Mouse (Mus musculus): ENCODE measurements around the gene Appl2. TPM values are rescaled to one million over a fixed set of nuclear protein-coding genes. Genes with fewer than 3 reads are reported as not detected.

Appl2 gene
- total RNA-seq, 2 experiments from 2014 or later, result 7.3 to 16.3 TPM

- no peak for ATAC-seq (replicated peaks; ENCODE audit: low FRiP score, poor library complexity, severe bottlenecking)
These were observed 47.9 kb downstream of the Appl2 start for GRCm38 (mm10) chr10:83600650-83601049.

- ATAC-seq (replicated peaks; ENCODE audit: low FRiP score, poor library complexity, severe bottlenecking), result no peak
These were observed 54.0 kb downstream of the Appl2 start for GRCm38 (mm10) chr10:83594526-83594925.

DNA sequence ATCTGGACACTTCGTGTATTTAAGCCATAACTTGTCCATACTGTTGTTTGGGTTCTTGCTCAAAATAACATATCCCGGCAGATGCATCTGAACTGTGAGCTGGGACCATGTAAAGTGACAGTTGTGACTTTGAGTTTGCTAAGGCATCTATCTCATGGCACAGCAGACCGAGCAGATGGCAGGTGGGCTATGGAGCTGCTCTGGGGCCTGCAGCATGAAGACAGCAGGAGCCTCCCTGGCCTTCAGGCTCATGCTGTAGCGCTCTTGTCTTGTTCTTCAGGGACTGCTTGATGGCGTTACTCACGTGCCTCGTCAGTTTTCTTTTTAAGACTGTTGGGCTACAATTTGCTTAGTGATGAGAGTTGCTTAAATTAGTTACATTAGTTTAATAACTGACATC is 55.9 kb downstream of the Appl2 start:
- ATAC-seq (replicated peaks; ENCODE audit: low FRiP score, poor library complexity, severe bottlenecking), result no peak

DNA sequence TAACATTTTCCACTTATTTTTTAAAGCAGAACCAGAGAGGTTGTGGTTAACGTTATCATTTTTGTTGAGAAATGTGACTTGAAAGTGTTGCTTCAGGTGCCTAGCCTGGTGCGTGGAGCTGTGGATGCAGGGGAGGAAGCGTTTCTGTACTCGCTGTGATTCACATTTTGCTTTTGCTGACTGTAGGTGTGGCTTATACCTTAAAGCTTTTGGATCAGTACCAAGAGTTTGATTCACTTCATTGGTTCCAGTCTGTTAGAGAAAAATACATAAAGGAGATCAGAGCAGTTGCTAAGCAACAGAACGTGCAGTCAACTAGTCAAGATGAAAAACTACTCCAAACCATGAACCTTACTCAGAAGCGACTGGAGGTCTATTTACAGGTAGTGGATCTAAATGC is 57.7 kb downstream of the Appl2 start:
- ATAC-seq (replicated peaks; ENCODE audit: low FRiP score, poor library complexity, severe bottlenecking), result no peak

DNA sequence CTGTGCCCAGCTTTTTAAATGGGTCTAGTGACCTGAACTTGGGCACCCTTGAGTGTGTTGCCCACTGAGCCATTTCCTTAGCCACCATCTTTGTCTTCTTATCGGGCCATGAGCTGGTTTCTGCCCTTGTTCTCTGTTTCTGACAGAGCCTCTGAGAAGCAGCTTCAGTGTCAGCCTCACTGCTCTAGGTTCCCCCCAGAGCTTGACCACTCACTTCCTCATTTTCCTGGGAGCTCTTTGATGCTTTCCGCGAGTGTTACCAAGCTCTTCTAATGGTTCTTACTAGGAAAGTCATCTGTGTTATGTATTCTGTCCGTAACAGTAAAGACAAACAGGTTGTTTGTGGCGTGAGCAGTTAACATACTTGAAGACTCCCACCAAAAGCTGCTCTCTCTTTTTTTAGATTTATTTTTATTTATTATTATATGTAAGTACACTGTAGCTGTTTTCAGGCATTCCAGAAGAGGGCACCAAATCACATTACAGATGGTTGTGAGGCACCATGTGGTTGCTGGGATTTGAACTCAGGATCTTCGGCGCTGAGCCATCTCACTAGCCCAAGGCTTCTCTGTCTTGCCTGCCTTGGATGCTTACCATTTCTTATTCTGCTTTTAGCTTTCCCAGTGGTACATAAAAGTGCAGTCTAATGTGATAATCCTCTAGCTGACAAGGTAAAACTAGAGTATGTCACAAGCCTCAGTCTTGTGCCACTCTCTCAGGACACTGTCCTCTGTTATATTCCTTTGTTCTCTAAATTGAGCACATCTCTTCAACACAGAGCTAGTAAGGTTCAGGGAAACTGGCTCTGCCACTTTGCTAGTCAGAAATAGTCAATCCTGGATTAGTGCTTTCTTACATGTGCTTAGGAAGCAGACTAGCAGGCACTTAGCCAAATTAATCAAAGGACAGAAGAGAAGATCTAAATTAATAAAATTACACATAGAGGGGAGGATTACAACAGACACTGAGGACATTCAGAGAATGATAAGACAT is 82.8 kb downstream of the Appl2 start:
- ATAC-seq (replicated peaks; ENCODE audit: low FRiP score, poor library complexity, severe bottlenecking), result no peak

- no peak for ATAC-seq (replicated peaks; ENCODE audit: low FRiP score, poor library complexity, severe bottlenecking)
These were observed 85.5 kb downstream of the Appl2 start for GRCm38 (mm10) chr10:83563005-83563404.

Other genes starting within 250 kb of the Appl2 start
- gene Aldh1l2, start 114.6 kb downstream of the Appl2 start, total RNA-seq (2015; ENCODE audit: low replicate concordance), result not detected in 2 replicates
- not detected in 2 replicates for gene Aldh1l2, start 114.6 kb downstream of the Appl2 start, total RNA-seq (2017; ENCODE audit: low replicate concordance)
- 4.2 and 9.4 TPM in 2 replicates for gene Washc4, start 105.0 kb downstream of the Appl2 start, total RNA-seq (2015; ENCODE audit: low replicate concordance)
- gene Washc4, start 105.0 kb downstream of the Appl2 start, total RNA-seq (2017; ENCODE audit: low replicate concordance), result 5.4 and 10.3 TPM in 2 replicates
- not detected in 2 replicates for gene 1500009L16Rik, start 74.1 kb upstream of the Appl2 start, total RNA-seq (2015; ENCODE audit: low replicate concordance)
- not detected in 2 replicates for gene 1500009L16Rik, start 74.1 kb upstream of the Appl2 start, total RNA-seq (2017; ENCODE audit: low replicate concordance)